ENCODE assay signal across 14 mouse cellular contexts in the genomic region with DNA sequence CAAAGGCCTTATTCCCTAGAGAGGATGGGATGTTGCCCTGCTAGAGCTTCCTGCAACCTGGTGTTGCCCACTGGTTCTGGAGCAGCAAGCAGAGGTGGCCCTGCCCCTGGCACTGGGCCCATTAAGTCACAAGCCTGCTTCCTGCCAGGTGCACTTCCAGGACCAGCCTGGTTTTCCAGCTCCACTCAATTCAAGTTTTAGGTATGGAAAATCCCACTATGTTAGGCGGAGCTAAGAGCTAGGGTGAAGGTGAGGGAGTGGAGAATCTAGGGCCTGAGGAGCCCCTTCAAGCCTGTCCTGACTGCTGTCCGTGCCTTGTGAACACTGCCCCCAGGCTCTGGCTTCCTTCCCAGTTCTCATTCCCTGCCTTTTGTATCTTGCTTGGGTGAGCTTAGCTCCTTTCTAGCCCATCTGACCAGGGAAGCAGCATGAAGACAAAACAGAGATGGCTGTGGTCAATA. TPM values are rescaled to one million over a fixed set of nuclear protein-coding genes. Genes with fewer than 3 reads are reported as not detected.
A peak's percentile ranks its signal among the peaks of the same experiment; 100 is the strongest.
DNase-seq lines count a peak whose midpoint lies in the region; TF ChIP-seq lines count a peak whose summit lies in the region.
"Had no signal": no experiment of that assay in that cellular context is flagged by ENCODE, and none has a peak within 500 bp of the region (broad histone marks: within the 10 kb centered on the region; RNA-seq: fewer than 3 reads in every experiment).

No protein-coding gene starts in this region.

- peak; percentile 54 for DNase-seq in gastrocnemius, adult 2 months
- DNase-seq in gastrocnemius, postnatal 14 days: no peak
- DNase-seq in 3T3-L1 (ENCODE audit: low read depth, low spot score): peak; percentile 37
- DNase-seq in cerebellum, adult 8-10 months: peak; percentile 52
- peak; percentile 79 for DNase-seq in kidney, postnatal 14 days
- DNase-seq in layer of hippocampus, postnatal 10 days (ENCODE audit: low spot score in 2 of 2): no peak
- DNase-seq in adrenal gland, postnatal 25 days: no peak
- DNase-seq in layer of hippocampus, postnatal 36 days: no peak
- DNase-seq: B cell, adult 2 months; layer of hippocampus, adult 9-11 months; midbrain, embryonic 14.5 days had no signal

- peak overlapping the region; percentile 98 for H3K27ac ChIP-seq in gastrocnemius, adult 2 months
- H3K27ac ChIP-seq: embryonic facial prominence, embryonic 13.5 days; forebrain, embryonic 10.5 days; macrophage had no signal

- peak overlapping the region; percentile 42 for H3K4me3 ChIP-seq in gastrocnemius, adult 2 months
- H3K4me3 ChIP-seq: embryonic facial prominence, embryonic 13.5 days; forebrain, embryonic 10.5 days had no signal

- no peak for TF ChIP-seq CTCF in gastrocnemius, adult 2 months (IDR thresholded peaks at IDR 0.05)

- intact Hi-C loops in gastrocnemius, adult 2 months (cut with DNase I): loop anchor here (2.0 kb wide), 1 partner anchor 15 kb away; no protein-coding TSS in a partner anchor
- intact Hi-C loops in gastrocnemius, postnatal 14 days (cut with DNase I; ENCODE audit: low total_unique reads): no loop called here

RNA-seq across cellular contexts. Expression of a gene that starts 4.8 kb away (rescaled TPM):
- 100 to 1,000 TPM; 116 to 122 TPM for total RNA-seq in gastrocnemius, adult 2 months (2021)
- total RNA-seq in gastrocnemius, postnatal 14 days (2021): 10 to 100 TPM; 88.6 to 89.4 TPM
- total RNA-seq in layer of hippocampus, postnatal 10 days (2021): 10 to 100 TPM; 69.5 to 82.8 TPM
- 63.2 and 64.6 TPM in 2 replicates for total RNA-seq in adrenal gland, postnatal 25 days (2021)
- total RNA-seq in layer of hippocampus, postnatal 36 days (2021): 10 to 100 TPM; 75.6 to 76.6 TPM

RNA-seq across cellular contexts. Expression of a gene that starts 11.2 kb away (rescaled TPM):
- total RNA-seq in gastrocnemius, adult 2 months (2021): under 1 TPM; 0.11 to 0.23 TPM
- total RNA-seq in gastrocnemius, postnatal 14 days (2021): under 1 TPM; 0.10 to 0.13 TPM
- under 1 TPM; 0.27 to 0.30 TPM for total RNA-seq in layer of hippocampus, postnatal 10 days (2021)
- 0.52 and 0.55 TPM in 2 replicates for total RNA-seq in adrenal gland, postnatal 25 days (2021)
- total RNA-seq in layer of hippocampus, postnatal 36 days (2021): under 1 TPM; 0.15 to 0.48 TPM

RNA-seq across cellular contexts. Expression of a gene that starts 12.5 kb away (rescaled TPM):
- 10 to 100 TPM; 26.4 to 31.3 TPM for total RNA-seq in gastrocnemius, adult 2 months (2021)
- total RNA-seq in gastrocnemius, postnatal 14 days (2021): 10 to 100 TPM; 75.4 to 79.4 TPM
- 10 to 100 TPM; 14.1 to 16.0 TPM for total RNA-seq in layer of hippocampus, postnatal 10 days (2021)
- total RNA-seq in adrenal gland, postnatal 25 days (2021): 38.1 and 50.3 TPM in 2 replicates
- 1 to 10 TPM; 5.6 to 8.1 TPM for total RNA-seq in layer of hippocampus, postnatal 36 days (2021)

RNA-seq across cellular contexts. Expression of a gene that starts 17.3 kb away (rescaled TPM):
- 10 to 100 TPM; 13.6 to 18.0 TPM for total RNA-seq in gastrocnemius, adult 2 months (2021)
- 10 to 100 TPM; 16.5 to 17.0 TPM for total RNA-seq in gastrocnemius, postnatal 14 days (2021)
- total RNA-seq in layer of hippocampus, postnatal 10 days (2021): 10 to 100 TPM; 28.1 to 32.2 TPM
- total RNA-seq in adrenal gland, postnatal 25 days (2021): 13.8 and 23.0 TPM in 2 replicates
- 10 to 100 TPM; 24.5 to 24.9 TPM for total RNA-seq in layer of hippocampus, postnatal 36 days (2021)

RNA-seq across cellular contexts. Expression of a gene that starts 17.4 kb away (rescaled TPM):
- 10 to 100 TPM; 14.9 to 17.3 TPM for total RNA-seq in gastrocnemius, adult 2 months (2021)
- 10 to 100 TPM; 15.4 to 15.9 TPM for total RNA-seq in gastrocnemius, postnatal 14 days (2021)
- 10 to 100 TPM; 35.9 to 41.0 TPM for total RNA-seq in layer of hippocampus, postnatal 10 days (2021)
- 32.4 and 36.9 TPM in 2 replicates for total RNA-seq in adrenal gland, postnatal 25 days (2021)
- total RNA-seq in layer of hippocampus, postnatal 36 days (2021): 10 to 100 TPM; 35.7 to 36.9 TPM

Comparison
In these comparisons a context has a peak if more than half of its experiments do, and no peak if none do; other contexts are left out.
1. DNase-seq: peak in gastrocnemius, adult 2 months (single experiment), 3T3-L1 (single experiment), cerebellum, adult 8-10 months (single experiment) and kidney, postnatal 14 days (single experiment); none in gastrocnemius, postnatal 14 days (single experiment), layer of hippocampus, postnatal 10 days (0 of 2), adrenal gland, postnatal 25 days (single experiment) and layer of hippocampus, postnatal 36 days (0 of 2).